Mouse (Mus musculus) adrenal gland, adult (tissue): ENCODE results near the gene Brd7.

Source experiments
- DNase-seq, 2 experiments: peaks; one replicate each; pipeline ENCODE4 v3.0.0; 2022 to 2023; ENCODE audit warnings: low spot score in 1 of 2; ENCODE audit not compliant: inconsistent age in 2 of 2

Gene Brd7

GRCm38 (mm10) chr8:88310286-88310685 lies 51.7 kb downstream of the Brd7 start:
- DNase-seq, result no peak

- peak in 1 of 2 experiments; percentile 10 for DNase-seq
These were observed 52.1 kb downstream of the Brd7 start for GRCm38 (mm10) chr8:88309881-88310280.

GRCm38 (mm10) chr8:88309274-88309873 lies 52.6 kb downstream of the Brd7 start:
- DNase-seq, result peak in 1 of 2 experiments; percentile 5

- DNase-seq, result no peak
These were observed 54.3 kb downstream of the Brd7 start for GRCm38 (mm10) chr8:88307736-88308135.

DNA sequence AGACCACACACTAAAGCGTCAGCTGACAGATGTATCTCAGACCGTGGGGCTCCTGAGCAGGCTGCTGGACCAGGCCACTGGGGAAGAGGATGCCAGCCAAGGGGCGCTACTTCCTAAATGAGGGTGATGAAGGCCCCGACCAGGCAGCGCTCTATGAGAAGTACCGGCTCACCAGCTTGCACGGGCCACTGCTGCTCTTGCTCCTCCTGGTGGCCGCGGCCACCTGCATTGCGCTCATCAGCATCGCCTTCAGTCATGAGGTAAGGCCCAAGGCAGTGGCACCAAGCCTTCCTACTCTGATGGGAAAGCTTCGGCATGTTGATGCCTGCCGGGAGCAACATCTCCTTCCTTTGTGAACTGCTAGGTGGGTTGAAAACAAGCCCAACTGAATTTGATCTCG lies 55.5 kb downstream of the Brd7 start:
- DNase-seq, result peak; percentile 42 to 61

DNA sequence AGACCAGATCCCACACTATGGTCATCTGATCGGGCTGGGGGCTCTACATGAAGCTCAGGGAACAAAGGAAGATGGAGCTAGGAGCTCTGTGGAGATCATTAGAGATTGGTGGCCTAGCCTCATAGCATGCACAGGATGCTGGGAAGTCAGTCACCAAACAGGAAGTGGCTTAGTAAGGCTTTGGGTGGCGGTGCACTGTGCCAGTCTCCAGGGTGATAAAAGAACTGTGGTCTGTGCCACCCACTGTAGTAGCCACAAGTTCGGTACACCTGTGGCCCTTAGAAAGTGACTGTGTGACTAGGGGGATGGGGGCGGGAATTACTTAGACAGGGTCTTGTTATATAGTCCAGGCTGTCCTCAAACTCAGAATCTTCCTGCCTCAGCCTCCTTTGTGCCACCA lies 56.2 kb downstream of the Brd7 start:
- DNase-seq, result no peak

- DNase-seq, result no peak
These were observed 60.2 kb downstream of the Brd7 start for GRCm38 (mm10) chr8:88301589-88302437.

GRCm38 (mm10) chr8:88299907-88300603 lies 61.9 kb downstream of the Brd7 start:
- peak in 1 of 2 experiments; percentile 17 for DNase-seq

DNA sequence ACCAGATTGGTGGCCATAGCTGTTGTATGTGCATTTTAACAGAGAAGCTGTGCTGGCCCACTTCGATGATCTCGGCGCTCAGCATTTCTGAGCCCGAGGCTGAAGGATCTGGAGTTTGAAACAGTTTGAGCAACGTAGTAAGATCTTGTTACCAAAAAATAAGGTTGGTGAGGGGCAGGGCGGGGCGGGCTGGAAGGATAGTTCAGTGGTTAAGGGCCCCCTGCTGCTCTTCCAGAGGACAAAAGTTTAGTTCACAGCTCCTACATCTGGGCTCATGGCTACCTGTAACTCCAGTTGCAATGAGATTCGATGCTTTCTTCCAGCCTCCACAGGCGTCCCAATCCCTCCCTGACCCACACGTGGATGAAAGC lies 63.3 kb downstream of the Brd7 start:
- DNase-seq, result no peak

DNA sequence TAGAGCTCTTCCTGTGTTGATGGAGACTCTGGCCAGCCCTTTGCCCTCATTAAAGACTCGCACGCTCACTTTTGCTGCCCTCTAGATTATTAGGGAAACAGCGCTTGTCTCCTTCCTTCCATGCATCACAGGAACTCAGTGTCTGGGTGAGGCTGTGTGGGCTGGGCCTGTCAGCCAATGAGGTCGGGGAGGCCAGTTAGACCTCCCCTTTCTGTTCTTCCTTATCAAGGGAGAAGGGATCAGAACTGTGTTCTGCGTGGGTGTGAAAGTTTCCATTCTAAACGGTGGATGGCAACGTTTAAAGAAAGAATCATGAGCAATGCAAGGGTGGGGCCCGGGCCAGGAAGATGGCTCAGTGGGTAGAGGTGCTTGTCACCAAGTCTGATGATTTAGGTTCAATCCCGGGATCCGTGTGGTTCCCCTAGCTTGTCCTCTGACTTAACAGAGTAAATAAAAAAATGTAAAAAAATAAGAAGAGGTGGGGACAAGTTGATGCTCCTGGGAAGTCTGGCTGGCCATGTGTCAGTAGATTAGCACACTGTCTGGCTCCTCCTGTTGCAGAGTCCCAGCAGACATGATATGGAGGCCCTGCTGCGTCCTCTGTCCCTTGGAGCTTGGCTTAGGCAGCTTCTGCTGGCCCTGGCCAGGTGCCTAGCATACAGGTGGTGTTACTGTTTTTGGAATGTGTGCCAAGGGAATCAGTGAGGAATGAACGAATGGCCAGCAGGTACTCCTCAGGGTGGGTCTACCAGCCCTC lies 63.8 kb downstream of the Brd7 start:
- peak; percentile 46 to 66 for DNase-seq

GRCm38 (mm10) chr8:88294977-88295376 lies 67.0 kb downstream of the Brd7 start:
- DNase-seq, result no peak

DNA sequence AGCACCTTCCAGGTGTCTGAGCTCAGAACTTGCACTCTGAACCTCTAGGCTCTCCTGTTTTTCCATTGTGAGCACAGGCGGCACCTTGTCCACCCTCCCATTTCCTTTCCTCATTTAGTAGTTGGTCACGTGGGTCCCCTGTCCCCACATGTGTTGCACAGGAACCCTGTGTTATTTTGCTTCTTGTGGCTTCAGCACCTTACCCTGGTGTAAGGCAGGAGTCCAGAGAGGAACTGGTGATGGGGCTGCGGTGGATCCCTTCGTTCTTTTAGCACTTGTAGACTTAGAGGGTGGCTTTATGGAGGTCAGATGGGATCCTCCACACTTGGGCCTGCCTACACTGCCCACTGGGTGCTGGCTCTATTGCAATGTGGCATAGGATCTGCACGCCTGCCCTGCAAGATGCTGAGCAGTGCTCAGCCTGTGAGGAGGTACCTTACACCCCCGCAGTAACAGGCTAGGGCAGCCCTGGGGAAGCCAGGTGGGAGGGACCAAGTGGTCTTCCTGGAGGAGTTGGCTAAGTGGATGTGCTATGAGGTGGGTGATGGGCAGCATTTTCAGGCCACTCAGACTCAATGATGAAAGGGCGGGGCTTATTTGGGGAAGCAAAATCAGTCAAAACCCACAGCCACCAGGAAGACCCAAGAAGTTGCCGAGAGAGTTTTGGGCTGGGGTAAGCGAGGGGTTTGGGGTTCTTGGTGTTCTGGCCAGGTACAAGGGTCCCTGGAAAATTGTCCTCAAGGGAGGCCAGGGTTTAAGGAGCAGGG lies 68.2 kb downstream of the Brd7 start:
- DNase-seq, result peak; percentile 13 to 58

- peak in 1 of 2 experiments; percentile 6 for DNase-seq
These were observed 69.1 kb downstream of the Brd7 start for GRCm38 (mm10) chr8:88292926-88293325.

DNA sequence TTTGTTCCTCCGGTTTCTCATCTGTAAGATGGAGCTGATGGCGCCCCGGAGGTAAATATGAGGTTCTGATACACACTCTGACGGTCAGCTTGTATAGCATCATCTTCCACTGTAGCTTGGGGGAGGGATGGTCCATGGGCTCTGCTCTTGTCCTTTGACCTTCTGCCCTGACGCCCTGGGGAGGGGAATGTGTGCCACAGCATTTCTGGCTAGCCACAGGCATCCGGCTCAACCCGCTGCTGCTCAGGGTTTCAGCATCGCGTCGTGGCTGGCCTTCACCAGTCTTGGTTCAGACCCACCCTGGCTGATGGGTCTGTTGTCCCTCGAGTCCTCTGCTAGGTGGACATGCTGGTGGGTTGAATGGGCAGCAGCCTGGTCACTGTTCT lies 70.7 kb downstream of the Brd7 start:
- no peak for DNase-seq

DNA sequence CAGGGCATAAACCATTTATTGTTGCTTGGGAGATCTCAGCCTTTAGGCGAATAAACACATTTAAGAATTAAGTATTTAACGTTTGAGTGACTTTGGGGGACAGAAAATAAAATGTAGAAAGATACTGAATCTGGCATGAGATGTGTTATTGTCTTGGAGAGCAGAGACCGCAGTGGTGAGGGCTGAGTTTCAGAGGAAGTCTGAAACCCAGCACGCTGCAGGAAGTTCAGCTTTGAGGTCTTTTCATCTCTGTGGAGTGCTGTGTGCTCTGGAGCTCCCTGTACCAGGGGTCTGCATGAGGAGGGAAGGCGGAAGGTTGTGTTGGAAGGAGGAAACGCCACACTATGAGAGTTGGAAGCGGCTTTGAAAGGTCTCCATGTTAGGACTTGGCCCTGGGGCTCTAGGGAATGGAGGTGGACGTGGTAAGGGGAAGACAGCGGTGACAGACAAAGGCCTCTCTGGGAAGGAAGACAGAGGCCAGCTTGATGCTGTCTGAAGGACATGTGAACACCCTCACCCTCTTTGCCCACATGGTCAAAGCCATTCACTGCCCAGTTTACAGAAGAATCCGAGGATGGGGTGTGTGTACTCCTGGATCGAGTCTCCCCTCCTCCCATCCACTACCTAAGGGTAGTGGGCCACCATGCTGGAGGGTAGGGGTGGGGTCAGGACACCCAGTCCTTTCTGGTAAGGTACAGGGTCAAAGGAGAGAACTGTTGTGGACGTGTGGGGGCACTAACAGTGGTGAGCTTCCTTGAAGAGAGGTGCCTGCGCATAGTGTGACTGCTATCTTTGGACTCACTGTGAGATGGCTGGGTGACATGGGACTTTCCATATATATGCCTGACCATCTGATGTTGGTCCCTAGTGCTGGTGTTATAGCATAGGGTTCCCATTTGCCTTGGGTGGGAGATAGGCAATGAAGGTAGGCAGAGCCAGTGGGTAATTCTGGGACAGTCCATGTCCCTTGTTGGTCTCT lies 71.4 kb downstream of the Brd7 start:
- DNase-seq, result no peak

GRCm38 (mm10) chr8:88289901-88290300 lies 72.1 kb downstream of the Brd7 start:
- DNase-seq, result no peak

- DNase-seq, result no peak
These were observed 73.3 kb downstream of the Brd7 start for GRCm38 (mm10) chr8:88288622-88289242.

- peak in 1 of 2 experiments; percentile 69 for DNase-seq
These were observed 75.5 kb downstream of the Brd7 start for GRCm38 (mm10) chr8:88286421-88286960.
